34 mouse cellular contexts compared by ENCODE assay signal in genomic region chr14:32726864-32727263, GRCm38 (mm10). TPM values are rescaled to one million over a fixed set of nuclear protein-coding genes. Genes with fewer than 3 reads are reported as not detected.
"Had no signal": no experiment of that assay in that cellular context is flagged by ENCODE, and none has a peak within 500 bp of the region (broad histone marks: within the 10 kb centered on the region; RNA-seq: fewer than 3 reads in every experiment).

No protein-coding gene starts in this region.

- ATAC-seq: liver, embryonic 12.5 days; lung, postnatal 0 days; midbrain, embryonic 13.5 days; midbrain, embryonic 15.5 days; midbrain, embryonic 16.5 days had no signal

- H3K9ac ChIP-seq: limb, embryonic 12.5 days; limb, embryonic 13.5 days; limb, embryonic 15.5 days; liver, embryonic 12.5 days; liver, embryonic 13.5 days; liver, embryonic 14.5 days; liver, embryonic 15.5 days; lung, embryonic 14.5 days; lung, embryonic 15.5 days; midbrain, embryonic 12.5 days; midbrain, embryonic 13.5 days; midbrain, embryonic 15.5 days; neural tube, embryonic 12.5 days had no signal

- DNase-seq: left cerebral cortex, postnatal 4 days; liver, embryonic 13.5 days; lung, adult 18-20 months; lung, adult 2 months; lung, embryonic 14.5 days; lung, postnatal 10 days; lung, postnatal 14 days; lung, postnatal 36 days; lung, postnatal 4 days; midbrain, embryonic 14.5 days had no signal

- H3K9me3 ChIP-seq: limb, embryonic 10.5 days; limb, embryonic 12.5 days; limb, embryonic 13.5 days; limb, embryonic 15.5 days; liver, embryonic 12.5 days; liver, embryonic 13.5 days; liver, embryonic 15.5 days; lung, embryonic 15.5 days; midbrain, embryonic 10.5 days; midbrain, embryonic 12.5 days; midbrain, embryonic 13.5 days; midbrain, embryonic 15.5 days; neural tube, embryonic 12.5 days had no signal

- H3K27ac ChIP-seq: left cerebral cortex, adult 2 months; limb, embryonic 10.5 days; limb, embryonic 12.5 days; limb, embryonic 13.5 days; limb, embryonic 15.5 days; liver, embryonic 12.5 days; liver, embryonic 13.5 days; liver, embryonic 14.5 days; liver, embryonic 15.5 days; lung, embryonic 15.5 days; macrophage; midbrain, embryonic 10.5 days; midbrain, embryonic 12.5 days; midbrain, embryonic 13.5 days; midbrain, embryonic 15.5 days; neural tube, embryonic 12.5 days had no signal

- H3K4me3 ChIP-seq: left cerebral cortex, adult 2 months; limb, embryonic 10.5 days; limb, embryonic 12.5 days; limb, embryonic 13.5 days; limb, embryonic 15.5 days; liver, embryonic 12.5 days; liver, embryonic 13.5 days; liver, embryonic 15.5 days; lung, embryonic 15.5 days; megakaryocyte, embryonic 14.5 days; midbrain, embryonic 10.5 days; midbrain, embryonic 12.5 days; midbrain, embryonic 13.5 days; midbrain, embryonic 15.5 days; myocyte; neural tube, embryonic 12.5 days had no signal

- H3K36me3 ChIP-seq: limb, embryonic 10.5 days; limb, embryonic 12.5 days; limb, embryonic 13.5 days; limb, embryonic 15.5 days; liver, embryonic 12.5 days; liver, embryonic 13.5 days; liver, embryonic 15.5 days; lung, embryonic 15.5 days; midbrain, embryonic 10.5 days; midbrain, embryonic 12.5 days; midbrain, embryonic 13.5 days; midbrain, embryonic 15.5 days; neural tube, embryonic 12.5 days had no signal

- H3K27me3 ChIP-seq: limb, embryonic 12.5 days; limb, embryonic 13.5 days; limb, embryonic 15.5 days; liver, embryonic 12.5 days; liver, embryonic 13.5 days; liver, embryonic 15.5 days; lung, embryonic 15.5 days; megakaryocyte, embryonic 14.5 days; midbrain, embryonic 12.5 days; midbrain, embryonic 13.5 days; midbrain, embryonic 15.5 days; neural tube, embryonic 12.5 days had no signal

- H3K4me1 ChIP-seq: limb, embryonic 10.5 days; limb, embryonic 12.5 days; limb, embryonic 13.5 days; limb, embryonic 15.5 days; liver, embryonic 12.5 days; liver, embryonic 13.5 days; liver, embryonic 15.5 days; lung, embryonic 15.5 days; megakaryocyte, embryonic 14.5 days; midbrain, embryonic 10.5 days; midbrain, embryonic 12.5 days; midbrain, embryonic 13.5 days; midbrain, embryonic 15.5 days; neural tube, embryonic 12.5 days had no signal

- H3K4me2 ChIP-seq: limb, embryonic 12.5 days; limb, embryonic 13.5 days; limb, embryonic 15.5 days; liver, embryonic 12.5 days; liver, embryonic 13.5 days; liver, embryonic 15.5 days; lung, embryonic 14.5 days; lung, embryonic 15.5 days; midbrain, embryonic 11.5 days; midbrain, embryonic 12.5 days; midbrain, embryonic 13.5 days; midbrain, embryonic 15.5 days; neural tube, embryonic 12.5 days had no signal

RNA-seq across cellular contexts. Expression of gene 3425401B19Rik, which starts 41.8 kb away (rescaled TPM):
- total RNA-seq: left cerebral cortex, postnatal 4 days; megakaryocyte progenitor cell, adult 5-6 weeks; megakaryocyte, adult 5-6 weeks; megakaryocyte-erythroid progenitor cell, adult 5-6 weeks; monocyte, adult 5-6 weeks had no signal
- polyA plus RNA-seq: liver, embryonic 12.5 days; liver, embryonic 14.5 days; macrophage; midbrain, embryonic 11.5 days; midbrain, embryonic 13.5 days; midbrain, embryonic 14.5 days; midbrain, embryonic 15.5 days; midbrain, embryonic 16.5 days had no signal

RNA-seq across cellular contexts. Expression of gene Tmem273, which starts 58.9 kb away (rescaled TPM):
- total RNA-seq: left cerebral cortex, postnatal 4 days; megakaryocyte-erythroid progenitor cell, adult 5-6 weeks had no signal
